Mouse (Mus musculus) brain, embryonic 14.5 days (tissue): ENCODE data around the gene Engase.
A peak's percentile ranks its signal among the peaks of the same experiment; 100 is the strongest.

Experiments
- CTCF ChIP-seq: fragments of 200-500 bp; IDR thresholded peaks from 2 replicates; pipeline ENCODE4 v1.5.1; 2012; ENCODE audit warnings: inconsistent platforms, mild to moderate bottlenecking, moderate library complexity, borderline replicate concordance; ENCODE audit not compliant: insufficient read depth, insufficient read length; ENCODE audit errors: extremely low read depth
- POLR2A ChIP-seq: fragments of 200-500 bp; IDR thresholded peaks from 2 replicates; pipeline ENCODE4 v1.6.1; 2012; ENCODE audit warnings: mild to moderate bottlenecking, inconsistent platforms, borderline replicate concordance; ENCODE audit not compliant: poor library complexity, insufficient read depth, insufficient read length, severe bottlenecking; ENCODE audit errors: extremely low read depth

- TF ChIP-seq CTCF (no peak), POLR2A (peak; percentile 61; the same call in 1 of the 2 replicates)
These were observed at the start of gene Engase for GRCm38 (mm10) chr11:118476396-118477373.
